15 mouse cellular contexts compared by ENCODE assay signal in genomic region chr11:104436394-104436954, GRCm38 (mm10).
"Had no signal": no experiment of that assay in that cellular context is flagged by ENCODE, and none has a peak within 500 bp of the region (broad histone marks: within the 10 kb centered on the region; RNA-seq: fewer than 3 reads in every experiment).

No protein-coding gene starts in this region.

- H3K9ac ChIP-seq: limb, embryonic 13.5 days; lung, embryonic 14.5 days; midbrain, embryonic 13.5 days had no signal

- H3K27me3 ChIP-seq: limb, embryonic 13.5 days; midbrain, embryonic 13.5 days had no signal

- H3K36me3 ChIP-seq: limb, embryonic 13.5 days; midbrain, embryonic 13.5 days had no signal

- ATAC-seq: lung, postnatal 0 days; midbrain, embryonic 13.5 days; midbrain, embryonic 16.5 days had no signal

- H3K27ac ChIP-seq: kidney, postnatal 0 days; layer of hippocampus, adult 2 months; limb, embryonic 10.5 days; limb, embryonic 13.5 days; macrophage; midbrain, embryonic 13.5 days had no signal

- H3K9me3 ChIP-seq: limb, embryonic 10.5 days; limb, embryonic 13.5 days; midbrain, embryonic 13.5 days had no signal

- H3K4me3 ChIP-seq: layer of hippocampus, adult 2 months; limb, embryonic 10.5 days; limb, embryonic 13.5 days; midbrain, embryonic 13.5 days had no signal

- H3K4me2 ChIP-seq: limb, embryonic 13.5 days; lung, embryonic 14.5 days; midbrain, embryonic 13.5 days had no signal

- DNase-seq: kidney, adult 2 months; kidney, postnatal 25 days; layer of hippocampus, adult 9-11 months; lung, embryonic 14.5 days; thymus, adult 18-20 months; thymus, postnatal 14 days; thymus, postnatal 4 days had no signal
